Mouse (Mus musculus) neural tube, embryonic 12.5 days (tissue): Measurements from ENCODE around the gene Rabgap1l. TPM values are rescaled to one million over a fixed set of nuclear protein-coding genes. Genes with fewer than 3 reads are reported as not detected.

Experiments
- microRNA counts: library from miRNA; unstranded; fragments of <30 nt; microRNA quantifications from one replicate; lab custom pipeline; 2017
- microRNA-seq: library from miRNA; unstranded; fragments of <30 nt; microRNA quantifications from one replicate; pipeline ENCODE4, GENCODE M21; 2017
- polyA plus RNA-seq: library from polyadenylated mRNA; unstranded; fragments of >200 nt; fragmentation: Nextera tagmentation; extraction: Ambion mirVana; gene quantifications from 2 replicates; pipeline ENCODE4 v1.2.1, GENCODE M21; 2016

The Rabgap1l gene
- polyA plus RNA-seq, 1 experiment from 2014 or later, result 16.2 TPM

MicroRNA genes within 50 kb of the gene (microRNA counts, 519-probe panel; counts per million panel counts)
- microRNA mmu-miR-1927 (lab: Ali Mortazavi, UCI), result 342 counts per million, percentile 67 among the panel's probes with 10 or more counts

Small RNAs within 50 kb of the gene (microRNA-seq; reads per million reads assigned to microRNA genes)
- gene Mir1927, result 0.87 reads per million

Other genes with a start within 250 kb of the Rabgap1l start
- gene Rc3h1, start 113.2 kb upstream of the Rabgap1l start, polyA plus RNA-seq, result 8.7 and 8.8 TPM in 2 replicates
- 2.4 and 2.5 TPM in 2 replicates for gene Serpinc1, start 185.4 kb upstream of the Rabgap1l start, polyA plus RNA-seq
- 8.7 and 10.3 TPM in 2 replicates for gene Zbtb37, start 241.6 kb upstream of the Rabgap1l start, polyA plus RNA-seq